Mouse (Mus musculus): ENCODE data around the gene Wdr86. TPM values are rescaled to one million over a fixed set of nuclear protein-coding genes. Genes with fewer than 3 reads are reported as not detected.
A peak's percentile ranks its signal among the peaks of the same experiment; 100 is the strongest.
"Not testable (repeated sequence)": the region's sequence is repeated elsewhere in the genome, so short reads cannot be mapped to it uniquely, and the experiment has no call there.

Gene Wdr86
- 1 to 10 TPM in 1 of 2 experiments, under 1 TPM in 1; 0.78 to 1.0 TPM for total RNA-seq (2021)
- long read RNA-seq, experiment 1, partial matches to known transcripts = 0 of 3 reads
- long read RNA-seq, experiment 1, other reads (novel, unspliced or antisense) = 3 of 3 reads
- long read RNA-seq, experiment 2, partial matches to known transcripts = 0 of 3 reads
- long read RNA-seq, experiment 2, other reads (novel, unspliced or antisense) = 2 of 3 reads

DNA sequence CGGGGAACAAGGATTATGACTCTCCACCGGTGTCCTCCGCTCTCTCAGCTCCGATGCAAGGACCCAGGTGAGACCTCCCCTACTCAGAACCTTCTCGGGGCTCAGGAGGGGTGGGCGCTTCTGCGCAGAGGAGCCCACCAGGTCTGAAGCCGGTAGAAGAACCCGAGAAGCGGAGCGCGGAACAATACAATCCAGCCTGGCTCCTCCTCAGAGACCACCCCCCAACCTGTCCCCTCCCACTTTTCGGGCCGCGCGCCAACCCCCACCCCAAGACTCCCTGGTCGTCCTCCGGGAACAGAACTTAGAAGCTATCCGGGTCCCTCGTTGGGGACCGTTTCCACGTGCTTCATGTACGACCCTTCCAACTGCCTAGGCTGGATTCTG, at the start of gene Wdr86:
Gene Wdr86 (minus strand): TSS at position 240 of the 384 bp plus-strand sequence.
- no peak for DNase-seq
- intact Hi-C loops (cut with DNase I) = no loop called here

GRCm38 (mm10) chr5:24779881-24780512, 49.5 kb upstream of the Wdr86 start:
- peak in 1 of 2 experiments; percentile 42 for DNase-seq
- intact Hi-C loops (cut with DNase I) = loop anchor here (1.0 kb wide), 1 partner anchor 106 kb away; no protein-coding TSS in a partner anchor

DNA sequence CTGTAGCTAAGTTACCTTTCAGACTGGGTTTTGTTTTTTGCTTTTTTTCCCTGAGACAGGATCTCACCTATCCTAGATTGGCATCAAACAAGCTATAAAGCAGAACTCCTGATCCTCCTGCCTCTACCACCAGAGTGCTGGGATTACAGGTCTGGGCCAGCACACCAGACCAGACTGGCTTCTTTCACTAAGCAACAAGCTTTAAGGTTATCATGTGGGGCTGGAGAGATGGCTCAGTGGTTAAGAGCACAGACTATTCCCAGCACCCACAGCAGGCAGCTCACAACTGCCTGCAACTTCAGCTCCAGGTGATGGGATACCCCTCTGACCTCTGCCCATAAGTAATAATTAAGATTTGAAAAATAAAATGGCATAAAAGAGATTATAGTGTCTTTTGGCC, 48.8 kb upstream of the Wdr86 start:
- intact Hi-C loops (cut with DNase I) = no loop called here
- no peak for DNase-seq

- intact Hi-C loops (cut with DNase I) = loop anchor here (1.0 kb wide), 1 partner anchor 27 kb away; no protein-coding TSS in a partner anchor
- no peak for DNase-seq
Observed at GRCm38 (mm10) chr5:24778843-24779140, 48.3 kb upstream of the Wdr86 start.

DNA sequence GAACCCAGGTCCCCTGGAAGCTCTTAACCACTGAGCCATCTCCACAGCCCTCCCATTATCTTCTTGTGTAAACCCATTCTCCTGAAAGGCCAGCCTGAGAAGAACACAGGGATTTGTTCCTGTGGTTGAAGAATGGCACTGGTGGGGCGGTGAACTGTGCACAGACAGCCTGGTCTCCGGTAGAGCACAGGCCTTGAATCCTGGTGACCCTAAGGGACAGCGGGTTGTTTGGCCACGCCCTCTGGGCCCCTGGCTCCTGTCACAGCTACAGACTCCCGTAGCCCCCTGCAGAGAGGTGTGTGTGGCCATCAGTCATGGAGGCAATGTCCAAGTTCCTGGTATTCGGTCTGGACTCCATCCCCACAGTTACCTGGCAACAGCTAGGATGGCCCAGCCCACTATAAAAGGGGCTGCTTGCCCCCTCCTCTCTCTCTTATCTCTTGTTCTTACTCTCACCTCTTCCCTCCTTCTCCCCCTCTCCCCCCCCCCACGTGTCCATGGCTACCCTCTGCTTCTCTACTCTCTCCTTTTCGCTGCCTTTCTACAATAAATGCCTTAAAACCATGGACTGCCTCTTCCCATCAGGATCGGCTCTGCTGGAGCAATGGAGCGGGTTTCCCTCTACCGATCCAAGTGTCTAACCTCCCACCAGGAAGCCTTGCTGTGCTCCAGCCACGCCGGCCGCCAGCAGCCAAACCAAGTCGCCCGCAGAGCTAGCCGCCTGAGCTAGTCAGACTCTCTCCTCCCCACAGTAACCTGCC, 47.7 kb upstream of the Wdr86 start:
- intact Hi-C loops (cut with DNase I) = loop anchor here (1.0 kb wide), 1 partner anchor 27 kb away; no protein-coding TSS in a partner anchor
- DNase-seq = no peak

DNA sequence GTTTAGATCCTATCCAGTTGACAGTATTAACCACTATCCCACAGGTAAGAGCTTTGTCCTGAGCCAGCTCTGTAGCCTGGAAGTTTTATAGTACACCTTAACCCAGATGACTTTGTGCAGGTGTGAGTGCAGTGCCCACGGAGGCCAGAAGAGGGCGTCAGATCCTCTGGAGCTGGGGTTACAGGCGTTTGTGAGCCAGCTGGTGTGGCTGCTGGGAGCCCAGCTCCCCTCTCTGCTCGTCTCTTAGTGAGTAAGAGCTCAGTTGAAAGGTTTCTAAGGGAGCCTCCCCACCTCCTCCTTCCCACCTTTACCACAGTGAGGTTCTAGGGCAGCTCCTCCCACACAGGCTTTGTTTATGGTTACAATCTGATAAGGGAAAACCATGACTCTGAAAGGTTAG, 46.2 kb upstream of the Wdr86 start:
- intact Hi-C loops (cut with DNase I) = no loop called here
- DNase-seq = no peak

DNA sequence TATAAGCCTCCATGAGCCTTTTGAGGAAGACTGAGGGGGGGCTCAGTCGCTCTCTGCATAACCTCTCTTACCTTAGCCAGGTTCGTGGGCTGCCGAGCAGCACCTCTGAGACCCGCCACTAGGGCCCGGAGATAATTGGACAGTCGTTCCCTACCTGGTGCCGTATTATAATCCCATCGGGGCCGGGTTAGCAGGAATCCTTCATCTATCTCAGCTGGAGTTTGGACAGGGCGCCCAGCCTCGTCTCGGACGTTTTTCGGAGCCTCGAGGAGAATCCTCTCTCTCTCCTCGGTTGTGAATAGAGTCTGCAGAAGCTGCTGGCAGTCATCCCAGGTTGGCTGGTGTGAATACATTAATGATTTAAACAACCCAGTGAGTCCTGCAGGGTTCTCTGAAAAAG, 44.0 kb upstream of the Wdr86 start:
- intact Hi-C loops (cut with DNase I) = not testable (repeated sequence)

GRCm38 (mm10) chr5:24757816-24758215, 27.3 kb upstream of the Wdr86 start, which contains the start of gene Crygn:
Gene Crygn (minus strand): TSS chr5:24758008.
- DNase-seq = no peak
- intact Hi-C loops (cut with DNase I) = no loop called here

More for the DNA sequence above, 44.0 kb upstream of the Wdr86 start:
- not testable (repeated sequence) for DNase-seq

DNA sequence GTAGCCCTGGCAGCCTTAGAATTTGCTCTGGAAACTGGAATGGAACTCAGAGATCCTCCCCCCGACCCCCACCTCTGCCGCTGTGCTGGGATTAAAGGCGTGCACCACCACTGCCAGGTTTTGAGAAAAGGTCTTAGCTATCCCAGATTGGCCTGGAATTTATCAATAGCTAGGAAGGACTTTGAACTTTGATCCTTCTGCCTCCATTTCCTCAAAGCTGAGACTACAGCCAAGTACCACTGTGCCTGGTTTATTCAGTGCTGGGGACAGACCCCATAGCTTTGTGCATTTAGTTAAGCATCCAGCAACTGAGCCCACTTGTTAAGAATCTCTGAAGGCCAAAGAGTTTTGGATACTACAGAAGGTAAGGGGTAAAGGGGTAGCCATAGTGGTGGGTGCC, 26.4 kb upstream of the Wdr86 start:
- intact Hi-C loops (cut with DNase I) = no loop called here
- no peak for DNase-seq

DNA sequence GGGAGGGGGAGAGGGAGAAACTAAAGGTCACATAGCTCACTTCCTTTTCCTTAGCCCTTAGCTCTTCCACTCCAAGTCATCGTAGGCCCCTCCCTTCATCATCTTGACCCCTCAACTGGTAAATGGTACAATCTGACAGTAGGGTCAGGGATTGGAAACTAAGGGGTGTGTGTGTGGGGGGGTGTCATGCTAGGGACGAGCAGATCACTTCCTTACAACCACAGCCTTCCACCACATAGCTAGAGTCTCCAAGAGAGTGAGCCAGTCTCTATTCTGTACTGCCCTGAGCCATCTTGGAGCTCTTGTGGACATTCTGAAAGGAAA, 21.6 kb upstream of the Wdr86 start:
- DNase-seq = no peak
- intact Hi-C loops (cut with DNase I) = no loop called here

GRCm38 (mm10) chr5:24751305-24752174, 21.0 kb upstream of the Wdr86 start:
- peak; percentile 53 to 65 for DNase-seq
- intact Hi-C loops (cut with DNase I) = loop anchor here (1.0 to 2.0 kb wide), 3 partner anchors 27 to 77 kb away; no protein-coding TSS in a partner anchor

DNA sequence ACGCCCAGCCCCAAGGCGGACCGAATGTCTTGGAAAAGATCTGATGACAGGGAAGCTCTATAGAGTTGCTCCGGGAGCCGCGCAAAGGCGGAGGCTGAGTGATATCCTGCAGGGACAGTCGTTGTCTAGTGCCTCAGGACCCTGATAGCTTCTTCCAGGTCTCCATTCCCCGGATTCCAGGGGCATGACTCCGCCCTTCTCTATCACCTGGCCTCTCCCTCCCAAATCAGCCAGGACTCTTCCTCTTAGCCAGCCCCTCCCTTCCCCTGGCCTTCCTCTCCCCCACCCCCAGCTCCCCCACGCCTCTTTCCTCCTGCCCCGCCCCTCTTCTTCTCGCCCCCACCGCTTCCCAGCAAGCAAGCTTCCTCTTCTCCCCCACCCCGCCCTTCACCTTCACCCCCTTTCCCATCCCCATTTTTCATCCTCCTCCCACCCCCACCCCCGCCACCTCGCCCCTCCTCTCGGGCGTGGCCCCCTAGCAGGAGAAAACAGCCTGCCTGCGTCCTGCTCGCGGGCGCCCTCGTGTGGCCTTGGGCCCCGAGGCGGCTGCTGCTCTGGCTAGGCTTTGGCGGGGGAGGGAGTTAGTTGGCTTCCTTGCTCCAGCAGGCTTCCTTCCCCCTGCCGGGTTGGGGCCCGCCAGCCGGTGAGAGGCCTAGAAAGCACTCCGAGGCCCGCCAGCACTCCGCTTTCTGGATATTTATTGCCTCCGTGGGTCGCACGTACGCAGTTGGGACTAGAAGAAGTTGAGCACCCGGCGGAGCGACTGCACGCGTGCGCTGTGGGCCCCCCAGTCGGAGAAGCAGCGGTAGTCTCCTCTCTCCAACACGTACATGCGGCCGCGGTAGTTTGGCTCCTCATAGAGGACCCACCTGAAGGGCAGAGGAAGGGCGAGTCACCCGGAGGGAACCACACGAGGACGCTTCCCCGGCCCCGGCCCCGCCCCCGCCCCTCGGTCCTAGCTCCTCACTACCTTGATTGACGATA, 20.1 kb upstream of the Wdr86 start:
- intact Hi-C loops (cut with DNase I) = loop anchor here (1.0 to 2.0 kb wide), 3 partner anchors 28 to 76 kb away; no protein-coding TSS in a partner anchor

DNA sequence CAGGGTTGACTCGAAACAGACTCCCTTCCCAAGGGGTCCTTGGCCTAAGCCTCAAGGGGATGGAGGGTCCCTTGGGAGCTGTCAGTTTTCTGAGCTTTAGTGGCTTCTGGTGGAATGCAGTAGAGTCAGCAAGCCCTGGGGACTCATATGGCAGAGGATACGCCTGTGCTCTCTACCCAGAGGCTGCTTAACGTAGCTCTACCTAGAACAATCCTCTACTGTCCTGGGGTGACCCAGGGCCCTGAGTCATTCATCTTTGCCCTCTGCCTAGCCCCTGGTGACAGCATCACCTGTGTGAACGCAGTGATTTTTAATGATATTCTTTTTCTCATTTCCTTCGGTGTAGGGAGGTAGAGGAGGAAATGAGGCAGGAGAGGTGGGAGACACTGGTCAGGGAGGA, 19.2 kb upstream of the Wdr86 start:
- no peak for DNase-seq
- intact Hi-C loops (cut with DNase I) = loop anchor here (2.0 to 5.0 kb wide), 3 partner anchors 42 to 75 kb away; no protein-coding TSS in a partner anchor

More for the DNA sequence above, 20.1 kb upstream of the Wdr86 start:
- DNase-seq = peak; percentile 94 to 95

DNA sequence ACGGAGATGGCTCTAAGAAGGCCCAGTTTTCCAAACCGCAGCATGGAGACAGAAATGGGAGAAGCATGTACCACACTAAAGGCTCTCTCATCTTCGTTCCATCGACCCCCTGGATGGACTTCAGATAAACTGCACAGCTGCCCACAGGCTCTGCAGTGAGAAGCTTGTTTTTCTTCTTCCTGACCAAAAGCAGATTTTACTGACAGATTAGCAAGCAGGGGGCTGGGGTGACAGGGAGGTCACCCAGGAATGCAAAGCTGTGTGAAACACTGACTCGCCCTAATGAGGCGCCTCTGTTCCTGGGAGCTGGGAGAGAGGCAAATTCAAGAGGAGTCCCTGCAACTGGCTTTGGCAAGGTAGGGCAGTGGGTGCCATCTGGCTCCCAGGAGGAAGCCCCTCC, 17.0 kb upstream of the Wdr86 start:
- intact Hi-C loops (cut with DNase I) = loop anchor here (5.0 kb wide), 1 partner anchor 40 kb away; no protein-coding TSS in a partner anchor

DNA sequence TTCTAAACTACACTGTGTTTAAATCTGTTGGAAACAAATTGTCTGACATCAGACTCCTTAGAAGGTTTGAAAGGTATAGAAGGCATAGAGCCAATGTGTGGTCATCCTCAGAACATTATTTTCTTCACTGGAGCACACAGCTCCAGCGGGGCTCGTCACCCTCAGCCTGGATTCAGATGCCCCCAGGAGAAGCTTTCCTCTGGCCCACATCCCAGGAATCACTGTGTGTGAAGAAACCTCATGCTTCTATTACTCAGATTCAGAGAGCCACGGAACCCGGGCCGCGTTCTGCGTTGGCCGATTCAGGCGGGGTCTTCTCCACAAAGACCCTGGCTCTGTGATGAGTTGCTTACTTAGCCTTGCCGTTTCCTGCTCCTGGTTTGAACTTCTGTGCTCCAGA, 13.4 kb upstream of the Wdr86 start:
- intact Hi-C loops (cut with DNase I) = no loop called here
- no peak for DNase-seq

More for the DNA sequence above, 17.0 kb upstream of the Wdr86 start:
- DNase-seq = no peak

DNA sequence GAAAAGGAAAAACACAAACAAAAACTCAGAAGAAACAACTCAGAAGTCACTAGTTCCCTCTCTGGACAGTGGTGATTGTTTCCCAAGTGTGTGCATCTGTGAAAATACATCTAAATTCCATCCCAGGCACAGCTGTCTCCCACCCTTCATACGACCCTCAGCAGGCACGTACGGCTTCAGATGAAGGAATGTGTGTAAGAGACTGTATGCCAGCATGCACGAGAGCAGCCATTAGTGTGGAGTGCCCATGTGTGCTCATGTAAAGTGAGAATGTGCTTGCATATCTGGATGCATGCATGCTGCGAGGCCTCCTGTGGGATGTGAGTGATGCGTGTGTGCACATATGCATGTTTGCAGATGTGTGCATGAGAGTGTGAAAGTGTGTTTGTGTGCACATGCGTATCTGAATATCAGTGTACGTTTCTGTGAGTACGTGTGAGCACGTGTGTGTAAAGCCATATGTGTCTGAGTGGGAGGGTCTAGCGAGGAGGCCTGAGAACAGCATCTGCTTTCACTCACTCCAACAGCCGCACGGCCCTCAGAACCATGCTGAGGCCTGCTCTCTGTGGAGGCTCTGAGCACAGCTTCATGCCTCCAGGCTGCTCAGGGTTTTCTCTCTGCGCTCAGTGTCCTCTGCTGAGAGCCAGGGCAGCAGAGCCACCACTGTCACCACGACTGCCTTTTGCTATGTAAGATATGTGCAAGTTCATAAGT, 10.8 kb upstream of the Wdr86 start:
- no peak for DNase-seq
- intact Hi-C loops (cut with DNase I) = no loop called here

DNA sequence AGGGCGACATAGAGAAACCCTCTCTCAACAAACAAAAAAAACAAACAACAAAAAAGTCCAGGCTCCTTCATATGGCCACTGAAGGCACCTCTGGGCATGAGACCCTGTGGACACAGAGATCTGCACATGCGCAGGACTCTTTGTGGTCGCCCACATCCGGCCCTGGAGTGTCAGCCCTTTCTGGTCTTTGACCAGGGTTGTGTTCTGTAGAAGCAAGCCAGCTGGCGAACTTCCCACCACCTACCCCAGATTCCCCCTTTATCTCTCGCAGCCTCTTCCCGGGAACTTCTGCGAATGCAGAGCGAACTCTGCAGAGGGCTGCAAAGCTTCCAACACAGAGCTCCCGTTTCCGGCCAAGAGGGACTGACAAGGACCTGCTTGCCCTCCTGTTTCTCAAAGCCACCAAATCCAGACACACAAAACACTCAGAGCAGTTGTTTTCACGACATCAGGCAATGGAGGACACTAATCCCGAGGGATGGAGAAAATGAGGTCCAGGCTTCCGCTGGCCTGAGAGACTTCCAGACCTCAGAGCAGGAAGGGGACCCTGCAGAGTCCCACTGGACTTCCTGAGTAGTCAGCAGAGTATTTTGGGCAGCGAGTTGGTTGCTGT, 8.7 kb upstream of the Wdr86 start:
- peak; percentile 83 to 89 for DNase-seq
- intact Hi-C loops (cut with DNase I) = no loop called here

DNA sequence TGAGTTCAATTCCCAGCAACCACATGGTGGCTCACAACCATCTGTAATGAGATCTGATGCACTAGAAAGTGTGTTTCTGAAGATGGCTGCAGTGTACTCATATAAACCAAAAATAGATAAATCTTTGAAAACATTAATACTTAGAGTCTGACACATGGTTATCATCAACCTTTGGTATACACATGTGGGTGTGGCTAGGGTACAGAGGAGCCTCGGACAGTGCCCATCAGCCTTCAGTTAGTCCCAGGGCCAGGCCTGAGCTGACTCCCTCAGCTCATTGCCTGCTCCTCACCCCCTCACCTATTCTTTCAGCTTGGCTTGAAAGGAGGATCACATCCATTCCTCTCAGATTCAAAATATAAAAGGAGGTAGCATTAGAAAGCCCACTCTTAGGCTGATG, 8.0 kb upstream of the Wdr86 start:
- no peak for DNase-seq
- intact Hi-C loops (cut with DNase I) = no loop called here

Data from heart, postnatal 14 days (tissue).